Mouse (Mus musculus): ENCODE results near the gene Tcirg1. TPM values are rescaled to one million over a fixed set of nuclear protein-coding genes. Genes with fewer than 3 reads are reported as not detected.
A peak's percentile ranks its signal among the peaks of the same experiment; 100 is the strongest.

Tcirg1 gene
- total and polyA plus RNA-seq, 2 experiments from 2014 or later: 12.8 to 32.1 TPM

DNA sequence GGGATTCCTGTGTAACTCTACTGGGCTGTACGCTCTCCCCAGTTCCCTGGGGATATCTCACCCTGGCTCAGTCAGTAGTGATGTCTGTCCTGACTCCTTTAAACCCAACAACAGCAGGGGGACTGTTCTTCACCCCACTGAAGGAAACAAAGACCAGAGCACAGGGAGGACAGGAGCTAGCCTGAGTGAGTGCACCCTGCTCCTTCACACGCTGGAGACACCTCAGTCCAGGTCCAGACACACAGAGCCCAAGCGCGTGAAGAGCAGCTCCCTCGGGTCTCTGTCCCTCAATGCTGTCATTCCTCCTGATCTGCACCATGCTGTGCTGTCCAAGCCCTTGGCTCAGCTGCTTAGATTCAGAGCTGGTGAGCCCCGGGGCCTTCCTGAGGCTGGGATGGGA lies 19.8 kb upstream of the Tcirg1 start:
- 53% methylated on average over 6 of the region's 6 CpGs for WGBS
- no peaks in the 10 kb centered on the region for H3K9me3 ChIP-seq (replicated peaks; ENCODE audit: control insufficient read depth, low read length)
- TF ChIP-seq CTCF (IDR thresholded peaks at IDR 0.05; ENCODE audit: low read depth) (no peak), EP300 (IDR thresholded peaks at IDR 0.05; ENCODE audit: low read depth) (no peak)
- no peak overlapping the region for H3K9ac ChIP-seq (replicated peaks; ENCODE audit: low read depth, low read length)
- no peaks in the 10 kb centered on the region for H3K36me3 ChIP-seq (replicated peaks; ENCODE audit: control insufficient read depth, insufficient read depth, low read length)
- H3K4me3 ChIP-seq (ENCODE audit: low read depth, low read length): no peak overlapping the region
- no peak for DNase-seq (ENCODE audit: low spot score)
- ATAC-seq (ENCODE audit: insufficient read depth, low read depth): no peak
- H3K27ac ChIP-seq (ENCODE audit: low read depth): no peak overlapping the region
- H3K4me1 ChIP-seq (ENCODE audit: control insufficient read depth, insufficient read depth): peaks cover 29% of the 10 kb centered on the region; the same call in 1 of the 2 replicates
- H3K4me2 ChIP-seq (ENCODE audit: low read depth, low read length): no peak overlapping the region
- H3K27me3 ChIP-seq (ENCODE audit: control insufficient read depth, insufficient read depth, low read length): no peaks in the 10 kb centered on the region; the same call in 1 of the 2 replicates

DNA sequence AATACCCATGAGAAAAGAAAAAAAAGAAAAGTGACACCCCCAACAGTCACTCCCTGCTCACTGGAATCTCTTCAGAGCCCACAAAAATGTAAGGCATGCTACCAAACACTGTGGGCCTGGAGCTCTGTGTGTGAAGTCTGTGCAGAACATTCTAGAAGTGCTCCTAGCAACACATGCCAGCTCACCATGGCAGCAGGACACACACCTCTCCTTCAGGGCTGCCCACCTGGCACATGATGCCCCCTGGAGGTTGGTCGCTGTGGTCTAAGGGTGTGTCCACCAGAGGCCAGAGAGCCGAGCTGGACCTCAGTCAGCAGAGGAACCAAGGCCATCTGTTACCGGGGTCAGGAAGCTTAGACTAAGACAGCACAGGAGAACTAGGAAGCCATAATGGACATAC lies 19.3 kb upstream of the Tcirg1 start:
- Histone ChIP-seq H3K9me3 (replicated peaks; ENCODE audit: control insufficient read depth, low read length) (no peaks in the 10 kb centered on the region), H3K9ac (replicated peaks; ENCODE audit: low read depth, low read length) (no peak overlapping the region), H3K36me3 (replicated peaks; ENCODE audit: control insufficient read depth, insufficient read depth, low read length) (no peaks in the 10 kb centered on the region), H3K4me1 (ENCODE audit: control insufficient read depth, insufficient read depth) (peaks cover 29% of the 10 kb centered on the region; the same call in 1 of the 2 replicates), H3K4me2 (ENCODE audit: low read depth, low read length) (no peak overlapping the region), H3K27ac (ENCODE audit: low read depth) (no peak overlapping the region), H3K4me3 (ENCODE audit: low read depth, low read length) (no peak overlapping the region), H3K27me3 (ENCODE audit: control insufficient read depth, insufficient read depth, low read length) (no peaks in the 10 kb centered on the region; the same call in 1 of the 2 replicates)
- TF ChIP-seq EP300 (IDR thresholded peaks at IDR 0.05; ENCODE audit: low read depth) (no peak), CTCF (IDR thresholded peaks at IDR 0.05; ENCODE audit: low read depth) (no peak)
- ATAC-seq (ENCODE audit: insufficient read depth, low read depth) (no peak), DNase-seq (ENCODE audit: low spot score) (no peak)
- WGBS: 41% methylated on average over 3 of the region's 3 CpGs

DNA sequence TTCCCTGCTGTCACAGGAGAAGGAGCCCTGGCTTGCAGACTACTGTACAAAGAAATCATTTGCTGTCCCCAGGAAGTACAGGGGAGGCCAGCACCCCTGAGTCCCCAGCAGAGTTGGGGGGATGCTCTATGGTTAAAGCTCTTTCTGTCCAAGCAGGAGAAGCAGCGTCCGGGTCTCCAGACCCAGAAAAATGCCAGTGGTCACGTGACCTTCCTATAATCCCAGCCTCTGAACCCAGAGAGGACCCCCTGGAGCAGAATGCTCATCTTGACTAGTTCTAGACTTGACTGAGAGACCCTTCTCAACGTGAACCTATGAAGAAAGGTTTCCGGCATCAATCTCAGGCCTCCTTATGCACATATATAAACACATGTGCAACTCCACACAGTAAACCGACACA lies 18.9 kb upstream of the Tcirg1 start:
- Histone ChIP-seq H3K4me3 (ENCODE audit: low read depth, low read length) (no peak overlapping the region), H3K36me3 (replicated peaks; ENCODE audit: control insufficient read depth, insufficient read depth, low read length) (no peaks in the 10 kb centered on the region), H3K9ac (replicated peaks; ENCODE audit: low read depth, low read length) (no peak overlapping the region), H3K9me3 (replicated peaks; ENCODE audit: control insufficient read depth, low read length) (no peaks in the 10 kb centered on the region), H3K4me1 (ENCODE audit: control insufficient read depth, insufficient read depth) (peaks cover 29% of the 10 kb centered on the region; the same call in 1 of the 2 replicates), H3K4me2 (ENCODE audit: low read depth, low read length) (no peak overlapping the region), H3K27me3 (ENCODE audit: control insufficient read depth, insufficient read depth, low read length) (no peaks in the 10 kb centered on the region; the same call in 1 of the 2 replicates), H3K27ac (ENCODE audit: low read depth) (no peak overlapping the region)
- no peak for DNase-seq (ENCODE audit: low spot score)
- no peak for TF ChIP-seq CTCF (IDR thresholded peaks at IDR 0.05; ENCODE audit: low read depth)
- no peak for TF ChIP-seq EP300 (IDR thresholded peaks at IDR 0.05; ENCODE audit: low read depth)
- WGBS: 79% methylated on average over 6 of the region's 6 CpGs
- ATAC-seq (ENCODE audit: insufficient read depth, low read depth): no peak

DNA sequence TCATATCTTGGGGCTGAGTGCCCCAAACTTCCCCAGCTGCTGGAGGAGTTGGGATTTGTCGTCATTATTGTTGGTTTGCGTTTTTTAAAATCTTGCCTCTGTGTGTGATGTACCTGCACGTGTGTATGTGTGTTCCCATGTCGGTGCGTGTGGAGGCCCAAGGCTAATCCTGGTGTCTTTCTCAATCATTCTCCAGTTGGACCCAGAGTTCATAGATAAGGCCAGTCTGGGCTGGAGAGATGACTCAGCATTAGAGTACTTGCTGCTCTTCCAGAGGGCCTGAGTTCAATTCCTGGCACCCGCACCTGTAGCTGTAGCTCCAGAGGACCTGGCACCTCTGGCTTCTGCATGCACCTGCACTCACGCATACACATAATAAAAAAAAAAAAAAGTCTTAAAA lies 17.9 kb upstream of the Tcirg1 start:
- Histone ChIP-seq H3K9ac (replicated peaks; ENCODE audit: low read depth, low read length) (no peak overlapping the region), H3K9me3 (replicated peaks; ENCODE audit: control insufficient read depth, low read length) (no peaks in the 10 kb centered on the region), H3K4me1 (ENCODE audit: control insufficient read depth, insufficient read depth) (peaks cover 22% of the 10 kb centered on the region; the same call in 1 of the 2 replicates), H3K27ac (ENCODE audit: low read depth) (no peak overlapping the region), H3K4me3 (ENCODE audit: low read depth, low read length) (no peak overlapping the region), H3K36me3 (replicated peaks; ENCODE audit: control insufficient read depth, insufficient read depth, low read length) (no peaks in the 10 kb centered on the region), H3K27me3 (ENCODE audit: control insufficient read depth, insufficient read depth, low read length) (no peaks in the 10 kb centered on the region), H3K4me2 (ENCODE audit: low read depth, low read length) (no peak overlapping the region)
- TF ChIP-seq EP300 (IDR thresholded peaks at IDR 0.05; ENCODE audit: low read depth) (no peak), CTCF (IDR thresholded peaks at IDR 0.05; ENCODE audit: low read depth) (no peak)
- 90% methylated on average over 7 of the region's 7 CpGs for WGBS
- ATAC-seq (ENCODE audit: insufficient read depth, low read depth) (no peak), DNase-seq (ENCODE audit: low spot score) (no peak)

DNA sequence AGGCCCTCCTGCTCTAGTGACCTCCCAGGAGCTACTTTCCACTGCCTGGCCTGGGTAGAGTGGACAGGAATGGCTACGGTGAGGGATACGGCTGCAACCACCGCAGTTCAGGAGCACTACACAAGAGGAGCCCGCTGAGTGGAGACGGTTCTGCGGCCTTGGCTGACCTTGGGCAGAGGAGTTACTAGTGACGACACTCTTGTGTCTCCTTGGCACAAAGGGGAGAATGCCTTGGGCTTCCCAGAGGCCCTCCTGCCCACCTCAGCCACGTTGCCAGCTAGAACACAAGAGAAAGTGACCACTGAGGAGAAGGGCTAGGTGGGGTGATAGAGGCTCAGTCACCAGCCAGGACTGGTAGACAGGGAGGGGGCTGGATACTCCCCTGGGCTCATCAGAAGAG lies 17.3 kb upstream of the Tcirg1 start:
- no peak for ATAC-seq (ENCODE audit: insufficient read depth, low read depth)
- Histone ChIP-seq H3K4me3 (ENCODE audit: low read depth, low read length) (no peak overlapping the region), H3K27ac (ENCODE audit: low read depth) (peak overlapping the region; percentile 27), H3K9me3 (replicated peaks; ENCODE audit: control insufficient read depth, low read length) (no peaks in the 10 kb centered on the region), H3K36me3 (replicated peaks; ENCODE audit: control insufficient read depth, insufficient read depth, low read length) (no peaks in the 10 kb centered on the region), H3K4me2 (ENCODE audit: low read depth, low read length) (no peak overlapping the region), H3K9ac (replicated peaks; ENCODE audit: low read depth, low read length) (no peak overlapping the region), H3K27me3 (ENCODE audit: control insufficient read depth, insufficient read depth, low read length) (no peaks in the 10 kb centered on the region), H3K4me1 (ENCODE audit: control insufficient read depth, insufficient read depth) (peaks cover 15% of the 10 kb centered on the region; the same call in 1 of the 2 replicates)
- no peak for TF ChIP-seq CTCF (IDR thresholded peaks at IDR 0.05; ENCODE audit: low read depth)
- no peak for TF ChIP-seq EP300 (IDR thresholded peaks at IDR 0.05; ENCODE audit: low read depth)
- no peak for DNase-seq (ENCODE audit: low spot score)
- 55% methylated on average over 8 of the region's 8 CpGs for WGBS

DNA sequence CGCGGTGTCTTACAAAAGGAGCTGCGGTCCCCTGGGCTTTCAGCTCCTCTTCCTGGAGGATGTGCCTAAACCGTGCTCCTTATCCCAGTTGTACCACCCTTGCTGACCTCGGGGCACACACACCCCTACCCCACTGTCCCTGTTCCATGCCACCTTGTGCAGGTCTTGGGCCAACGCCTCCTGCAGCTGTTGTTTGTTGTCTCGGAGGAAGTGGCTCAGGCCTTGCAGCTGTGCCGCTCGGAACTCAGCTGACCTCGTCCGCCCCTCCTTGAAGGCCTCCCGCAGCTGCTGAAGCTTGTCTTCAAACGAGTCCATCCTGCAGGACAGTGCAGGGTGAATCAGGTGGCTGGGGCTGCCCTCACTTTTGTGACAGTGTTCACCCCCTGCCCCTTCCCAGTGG lies 16.7 kb upstream of the Tcirg1 start:
- no peak for DNase-seq (ENCODE audit: low spot score)
- WGBS: 60% methylated on average over 13 of the region's 13 CpGs
- Histone ChIP-seq H3K9ac (replicated peaks; ENCODE audit: low read depth, low read length) (no peak overlapping the region), H3K27ac (ENCODE audit: low read depth) (peak overlapping the region; percentile 27; the same call in 1 of the 2 replicates), H3K27me3 (ENCODE audit: control insufficient read depth, insufficient read depth, low read length) (no peaks in the 10 kb centered on the region), H3K36me3 (replicated peaks; ENCODE audit: control insufficient read depth, insufficient read depth, low read length) (no peaks in the 10 kb centered on the region), H3K4me1 (ENCODE audit: control insufficient read depth, insufficient read depth) (peaks cover 15% of the 10 kb centered on the region; the same call in 1 of the 2 replicates), H3K9me3 (replicated peaks; ENCODE audit: control insufficient read depth, low read length) (no peaks in the 10 kb centered on the region), H3K4me3 (ENCODE audit: low read depth, low read length) (no peak overlapping the region), H3K4me2 (ENCODE audit: low read depth, low read length) (no peak overlapping the region)
- no peak for ATAC-seq (ENCODE audit: insufficient read depth, low read depth)
- TF ChIP-seq CTCF (IDR thresholded peaks at IDR 0.05; ENCODE audit: low read depth) (no peak), EP300 (IDR thresholded peaks at IDR 0.05; ENCODE audit: low read depth) (no peak)

Measured in heart, postnatal 0 days (tissue).